Mouse (Mus musculus) embryonic fibroblast, embryonic 13.5 days (primary cell): ENCODE results near the gene Il1rap. TPM values are rescaled to one million over a fixed set of nuclear protein-coding genes. Genes with fewer than 3 reads are reported as not detected.

ENCODE experiments used
- H3K27ac ChIP-seq: 2 replicates; pipeline ENCODE4 v1.5.1; 2012; ENCODE audit warnings: low read length, control low read depth, inconsistent platforms; ENCODE audit not compliant: insufficient read depth
- H3K4me1 ChIP-seq: 2 replicates; pipeline ENCODE4 v1.6.1; 2011; ENCODE audit warnings: low read length; ENCODE audit not compliant: control insufficient read depth, insufficient read depth
- H3K4me3 ChIP-seq: 2 replicates; pipeline ENCODE4 v1.5.1; 2011; ENCODE audit warnings: mild to moderate bottlenecking, control low read depth, low read length; ENCODE audit not compliant: insufficient read depth
- CTCF ChIP-seq: IDR thresholded peaks from 2 replicates; pipeline ENCODE4 v1.5.1; 2011; ENCODE audit warnings: mild to moderate bottlenecking, control low read depth, low read length, moderate library complexity, borderline replicate concordance; ENCODE audit not compliant: insufficient read depth
- POLR2A ChIP-seq: IDR thresholded peaks from 2 replicates; pipeline ENCODE4 v1.6.1; 2011; ENCODE audit warnings: low read depth, mild to moderate bottlenecking, control low read depth, low read length, moderate library complexity
- polyA plus RNA-seq: library from polyadenylated mRNA; stranded (reverse); fragments of >200 nt; gene quantifications from 2 replicates; pipeline ENCODE4 v1.2.4, GENCODE M21; 2011; ENCODE audit warnings: low read depth; ENCODE audit not compliant: missing spikeins, insufficient read length

Gene Il1rap
- 20.4 and 22.3 TPM in 2 replicates for polyA plus RNA-seq

GRCm38 (mm10) chr16:26581048-26581912, at the start of gene Il1rap:
TSS of gene Il1rap (plus strand) at chr16:26581704.
- Histone ChIP-seq H3K4me3 (peak within 1 kb of the TSS; percentile 74), H3K4me1 (peaks cover 9% of the 10 kb centered on the region), H3K27ac (no peak within 1 kb of the TSS)
- peak; percentile 93 for TF ChIP-seq POLR2A
- no peak for TF ChIP-seq CTCF

- Histone ChIP-seq H3K4me1 (no peaks in the 10 kb centered on the region), H3K4me3 (no peak overlapping the region)
- TF ChIP-seq CTCF = no peak
- no peak for TF ChIP-seq POLR2A
Observed at GRCm38 (mm10) chr16:26532287-26532686, 49.2 kb upstream of the Il1rap start.

GRCm38 (mm10) chr16:26546170-26546878, 35.2 kb upstream of the Il1rap start:
- H3K4me3 ChIP-seq = no peak overlapping the region
- no peaks in the 10 kb centered on the region for H3K4me1 ChIP-seq
- no peak overlapping the region for H3K27ac ChIP-seq
- TF ChIP-seq POLR2A (no peak), CTCF (no peak)

More at GRCm38 (mm10) chr16:26532287-26532686, 49.2 kb upstream of the Il1rap start:
- H3K27ac ChIP-seq = no peak overlapping the region

- TF ChIP-seq POLR2A (no peak), CTCF (no peak)
- H3K4me1 ChIP-seq = no peaks in the 10 kb centered on the region
- H3K27ac ChIP-seq = no peak overlapping the region
- H3K4me3 ChIP-seq = no peak overlapping the region
Observed at GRCm38 (mm10) chr16:26546879-26547206, 34.7 kb upstream of the Il1rap start.

- TF ChIP-seq CTCF = no peak
- no peak for TF ChIP-seq POLR2A
- H3K27ac ChIP-seq = no peak overlapping the region
- H3K4me1 ChIP-seq = no peaks in the 10 kb centered on the region
- no peak overlapping the region for H3K4me3 ChIP-seq
Observed at GRCm38 (mm10) chr16:26549221-26549620, 32.3 kb upstream of the Il1rap start.

- Histone ChIP-seq H3K27ac (no peak overlapping the region), H3K4me3 (no peak overlapping the region), H3K4me1 (no peaks in the 10 kb centered on the region)
- TF ChIP-seq CTCF (no peak), POLR2A (no peak)
Observed at GRCm38 (mm10) chr16:26552234-26552633, 29.3 kb upstream of the Il1rap start.

GRCm38 (mm10) chr16:26558797-26559196, 22.7 kb upstream of the Il1rap start:
- Histone ChIP-seq H3K27ac (no peak overlapping the region), H3K4me3 (no peak overlapping the region), H3K4me1 (no peaks in the 10 kb centered on the region)
- TF ChIP-seq POLR2A (no peak), CTCF (no peak)

GRCm38 (mm10) chr16:26561743-26562142, 19.8 kb upstream of the Il1rap start:
- TF ChIP-seq POLR2A (no peak), CTCF (no peak)
- Histone ChIP-seq H3K4me3 (no peak overlapping the region), H3K27ac (no peak overlapping the region), H3K4me1 (no peaks in the 10 kb centered on the region)

- H3K4me1 ChIP-seq = no peaks in the 10 kb centered on the region
- TF ChIP-seq POLR2A (no peak), CTCF (no peak)
- H3K27ac ChIP-seq = no peak overlapping the region
- no peak overlapping the region for H3K4me3 ChIP-seq
Observed at GRCm38 (mm10) chr16:26562771-26563170, 18.7 kb upstream of the Il1rap start.

- Histone ChIP-seq H3K4me1 (no peaks in the 10 kb centered on the region), H3K27ac (no peak overlapping the region), H3K4me3 (no peak overlapping the region)
- no peak for TF ChIP-seq POLR2A
- TF ChIP-seq CTCF = no peak
Observed at GRCm38 (mm10) chr16:26569387-26569978, 12.0 kb upstream of the Il1rap start.
